Mouse (Mus musculus) heart, embryonic 14.5 days (tissue): ENCODE results near the gene Sds. TPM values are rescaled to one million over a fixed set of nuclear protein-coding genes. Genes with fewer than 3 reads are reported as not detected.
A peak's percentile ranks its signal among the peaks of the same experiment; 100 is the strongest.

Experiments
- ATAC-seq: fragments of 200-750 bp; cut with Nextera tagmentation; 2 replicates; pipeline ENCODE4 v1.8.0; 2017; ENCODE audit warnings: low read depth, moderate TSS enrichment; ENCODE audit not compliant: insufficient number of reproducible peaks, insufficient read depth, low FRiP score
- H3K27ac ChIP-seq, 2 experiments: fragments of 200-500 bp in 1 of 2; fragments of 300-500 bp in 1 of 2; sonication (generic) in 1 of 2; replicated peaks in 1 of 2; 2 replicates each; pipeline ENCODE4 v1.5.1; 2012 to 2014; ENCODE audit warnings: low read depth in 2 of 2, low read length in 2 of 2, control low read depth in 1 of 2, mild to moderate bottlenecking in 1 of 2, mixed read lengths in 1 of 2; ENCODE audit not compliant: control insufficient read depth in 1 of 2, insufficient read depth in 1 of 2
- H3K27me3 ChIP-seq: fragments of 300-500 bp; sonication (generic); 2 replicates; pipeline ENCODE4 v1.6.1; 2014; ENCODE audit warnings: mild to moderate bottlenecking, low read length, control low read depth; ENCODE audit not compliant: control insufficient read depth, insufficient read depth
- H3K36me3 ChIP-seq: fragments of 300-500 bp; sonication (generic); 2 replicates; pipeline ENCODE4 v1.6.1; 2014; ENCODE audit warnings: mild to moderate bottlenecking, control low read depth, low read length, mixed read lengths; ENCODE audit not compliant: control insufficient read depth, insufficient read depth
- H3K4me1 ChIP-seq, 2 experiments: fragments of 200-500 bp in 1 of 2; fragments of 300-500 bp in 1 of 2; sonication (generic) in 1 of 2; 2 replicates each; pipeline ENCODE4 v1.6.1; 2012 to 2014; ENCODE audit warnings: low read length in 2 of 2, control low read depth in 1 of 2, mixed read lengths in 1 of 2; ENCODE audit not compliant: control insufficient read depth in 2 of 2, insufficient read depth in 2 of 2
- H3K4me2 ChIP-seq: fragments of 300-500 bp; sonication (generic); 2 replicates; pipeline ENCODE4 v1.6.1; 2014; ENCODE audit warnings: mild to moderate bottlenecking, low read length
- H3K4me3 ChIP-seq, 2 experiments: fragments of 200-500 bp in 1 of 2; fragments of 300-500 bp in 1 of 2; sonication (generic) in 1 of 2; 2 replicates each; pipeline ENCODE4 v1.5.1; 2012 to 2014; ENCODE audit warnings: low read length in 2 of 2, mild to moderate bottlenecking in 2 of 2, control low read depth in 1 of 2, low read depth in 1 of 2, moderate library complexity in 1 of 2; ENCODE audit not compliant: control insufficient read depth in 1 of 2, insufficient read depth in 1 of 2
- H3K9ac ChIP-seq: fragments of 300-500 bp; sonication (generic); 2 replicates; pipeline ENCODE4 v1.6.1; 2014; ENCODE audit warnings: mild to moderate bottlenecking, low read length
- H3K9me3 ChIP-seq: fragments of 300-500 bp; sonication (generic); 2 replicates; pipeline ENCODE4 v1.6.1; 2016; ENCODE audit warnings: low read length, control low read depth; ENCODE audit not compliant: control insufficient read depth
- WGBS: fragments of 180-500 bp; shearing (Covaris S2); extraction: QIAGEN DNeasy Blood & Tissue Kit; methylation state at CpG from one replicate; pipeline ENCODE4 v1.1.7; 2014; 5-methylcytosine and 5-hydroxymethylcytosine counted together
- polyA plus RNA-seq: library from polyadenylated mRNA; unstranded; fragments of >200 nt; fragmentation: Nextera tagmentation; extraction: Ambion mirVana; gene quantifications from 2 replicates; pipeline ENCODE4 v1.2.1, GENCODE M21; 2014

Sds gene
- polyA plus RNA-seq, 1 experiment from 2014 or later: not detected

GRCm38 (mm10) chr5:120516221-120516984 lies 40.1 kb downstream of the Sds start:
- Histone ChIP-seq H3K9ac (peak overlapping the region; percentile 10; the same call in 1 of the 2 replicates), H3K4me1 (peaks cover 21 to 26% of the 10 kb centered on the region in 2 experiments), H3K4me3 (no peak overlapping the region), H3K9me3 (no peaks in the 10 kb centered on the region), H3K36me3 (no peaks in the 10 kb centered on the region), H3K27me3 (no peaks in the 10 kb centered on the region), H3K27ac (no peak overlapping the region), H3K4me2 (no peak overlapping the region)
- no peak for ATAC-seq
- WGBS: 31% methylated on average over 15 of the region's 15 CpGs

DNA sequence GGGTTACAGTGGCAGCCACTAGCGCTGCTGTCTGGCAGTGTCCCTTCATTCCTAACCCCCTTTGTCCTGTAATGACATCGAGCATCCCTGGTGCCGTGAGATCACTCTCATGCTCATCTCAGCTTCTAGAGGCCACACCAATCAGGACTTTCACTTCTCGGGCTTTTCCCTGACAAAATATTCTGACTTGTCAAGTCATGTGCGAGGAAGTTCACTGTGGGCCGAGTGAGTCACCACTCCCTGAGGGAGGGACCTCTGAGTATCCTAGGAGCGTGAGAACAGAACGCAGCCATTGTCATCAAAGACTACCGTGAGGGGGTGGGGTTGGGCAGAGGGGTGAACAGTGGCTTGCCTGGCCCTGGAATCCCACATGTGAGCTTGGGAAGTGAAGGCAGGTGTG lies 41.2 kb downstream of the Sds start:
- no peak for ATAC-seq
- Histone ChIP-seq H3K27me3 (no peaks in the 10 kb centered on the region), H3K9ac (no peak overlapping the region), H3K36me3 (no peaks in the 10 kb centered on the region), H3K27ac (no peak overlapping the region), H3K4me3 (no peak overlapping the region), H3K4me2 (no peak overlapping the region), H3K4me1 (peaks cover 21 to 23% of the 10 kb centered on the region in 2 experiments), H3K9me3 (no peaks in the 10 kb centered on the region)
- 47% methylated on average over 9 of the region's 9 CpGs for WGBS

- 67% methylated on average over 3 of the region's 3 CpGs for WGBS
- no peaks in the 10 kb centered on the region for H3K9me3 ChIP-seq
- H3K36me3 ChIP-seq: no peaks in the 10 kb centered on the region
- H3K27ac ChIP-seq: no peak overlapping the region
- no peak overlapping the region for H3K9ac ChIP-seq
- ATAC-seq: no peak
- H3K27me3 ChIP-seq: no peaks in the 10 kb centered on the region
- no peak overlapping the region for H3K4me3 ChIP-seq
- H3K4me2 ChIP-seq: no peak overlapping the region
- H3K4me1 ChIP-seq: peaks cover 0 to 4% of the 10 kb centered on the region in 2 experiments; a peak in 2 of 4 replicates
Observed at GRCm38 (mm10) chr5:120522649-120523048, 46.3 kb downstream of the Sds start.

DNA sequence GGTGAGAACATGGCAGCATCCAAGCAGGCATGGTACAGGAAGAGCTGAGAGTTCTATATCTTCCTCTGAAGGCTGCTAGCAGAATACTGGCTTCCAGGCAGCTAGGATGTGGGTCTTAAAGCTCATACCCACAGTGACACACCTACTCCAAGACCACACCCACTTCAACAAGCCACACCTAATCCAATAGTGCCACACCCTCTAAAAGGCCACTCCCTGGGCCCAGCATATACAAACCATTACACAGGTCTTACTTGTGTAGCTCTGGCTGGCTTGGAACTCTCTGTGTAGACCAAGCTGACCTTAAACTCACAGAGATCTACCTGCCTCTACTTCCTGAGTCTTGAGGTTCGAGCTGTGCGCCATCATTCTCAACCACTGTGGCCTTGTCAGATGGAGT lies 48.4 kb downstream of the Sds start:
- WGBS: 96% methylated on average over 2 of the region's 2 CpGs
- H3K4me1 ChIP-seq: no peaks in the 10 kb centered on the region
- H3K9me3 ChIP-seq: no peaks in the 10 kb centered on the region
- H3K4me2 ChIP-seq: no peak overlapping the region
- H3K36me3 ChIP-seq: no peaks in the 10 kb centered on the region
- H3K4me3 ChIP-seq: no peak overlapping the region
- H3K9ac ChIP-seq: no peak overlapping the region
- no peak overlapping the region for H3K27ac ChIP-seq
- no peaks in the 10 kb centered on the region for H3K27me3 ChIP-seq
- ATAC-seq: no peak

DNA sequence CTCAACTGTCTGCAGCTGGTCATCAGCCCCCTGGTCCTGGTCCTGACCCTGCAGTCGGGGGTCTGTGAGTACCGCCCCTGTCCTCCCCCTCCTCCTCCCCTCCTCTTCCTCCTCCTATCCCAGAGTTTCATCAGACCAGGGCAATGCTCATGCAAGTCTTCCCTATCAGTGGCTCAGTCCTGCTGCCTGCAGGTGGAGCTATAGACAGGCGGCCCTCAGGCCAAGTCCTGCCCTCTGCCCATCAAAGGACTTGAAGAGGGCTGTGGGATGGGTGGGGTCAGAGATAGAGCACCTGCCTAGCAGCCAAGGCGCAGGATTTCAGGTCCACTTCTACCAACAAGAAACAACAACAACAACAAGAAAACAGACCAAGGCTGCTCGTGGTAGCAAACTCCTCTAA lies 49.4 kb downstream of the Sds start:
- Histone ChIP-seq H3K4me3 (no peak overlapping the region), H3K4me1 (no peaks in the 10 kb centered on the region), H3K27me3 (no peaks in the 10 kb centered on the region), H3K27ac (no peak overlapping the region), H3K4me2 (no peak overlapping the region), H3K9ac (no peak overlapping the region), H3K9me3 (no peaks in the 10 kb centered on the region), H3K36me3 (no peaks in the 10 kb centered on the region)
- no peak for ATAC-seq
- WGBS: 29% methylated on average over 5 of the region's 5 CpGs

GRCm38 (mm10) chr5:120526311-120526710 lies 50.0 kb downstream of the Sds start:
- ATAC-seq: no peak
- WGBS: 70% methylated on average over 11 of the region's 11 CpGs
- H3K27me3 ChIP-seq: no peaks in the 10 kb centered on the region

DNA sequence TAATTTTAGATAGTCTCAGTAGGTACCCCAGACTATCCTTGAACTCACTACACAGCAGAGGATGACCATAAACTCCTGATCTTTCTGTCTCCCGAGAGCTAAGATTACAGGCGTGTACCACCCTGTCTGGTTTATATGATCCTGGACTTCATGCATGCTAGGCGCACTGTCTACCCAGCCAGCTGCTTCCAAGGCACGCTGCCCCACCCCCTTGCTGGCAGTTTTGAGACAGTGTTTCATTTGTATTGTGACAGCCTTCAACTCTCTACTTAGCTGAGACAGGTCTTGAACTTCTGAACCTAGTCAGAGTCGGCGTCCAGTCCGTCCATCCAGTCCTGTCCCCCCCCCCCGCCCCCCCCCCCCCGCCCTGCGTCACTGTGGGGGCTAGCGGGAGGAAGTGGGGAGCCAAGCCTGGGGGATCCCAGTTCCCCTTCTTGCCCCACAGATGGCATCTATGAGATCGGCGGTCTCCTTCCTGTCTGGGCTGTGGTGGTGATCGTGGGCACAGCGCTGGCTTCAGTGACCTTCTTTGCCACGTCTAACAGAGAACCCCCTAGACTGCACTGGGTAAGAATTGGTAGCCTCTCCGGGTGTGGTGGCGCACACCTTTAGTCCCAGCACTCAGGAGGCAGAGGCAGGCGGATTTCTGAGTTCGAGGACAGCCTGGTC lies 51.1 kb downstream of the Sds start:
- H3K27me3 ChIP-seq: no peaks in the 10 kb centered on the region
- H3K9me3 ChIP-seq: no peaks in the 10 kb centered on the region
- H3K36me3 ChIP-seq: no peaks in the 10 kb centered on the region
- no peak for ATAC-seq
- H3K4me3 ChIP-seq: no peak overlapping the region
- WGBS: 78% methylated on average over 15 of the region's 20 CpGs
- no peak overlapping the region for H3K4me2 ChIP-seq
- no peak overlapping the region for H3K9ac ChIP-seq
- H3K4me1 ChIP-seq: no peaks in the 10 kb centered on the region
- H3K27ac ChIP-seq: no peak overlapping the region

More at GRCm38 (mm10) chr5:120526311-120526710, 50.0 kb downstream of the Sds start:
- no peaks in the 10 kb centered on the region for H3K9me3 ChIP-seq
- H3K4me1 ChIP-seq: no peaks in the 10 kb centered on the region
- H3K36me3 ChIP-seq: no peaks in the 10 kb centered on the region
- no peak overlapping the region for H3K4me3 ChIP-seq
- H3K4me2 ChIP-seq: no peak overlapping the region
- H3K27ac ChIP-seq: no peak overlapping the region
- H3K9ac ChIP-seq: no peak overlapping the region
